Mouse (Mus musculus): ENCODE measurements at regions not wholly inside any gene's neighbourhood (a gene's known extent, or its start where the extent isn't known, plus 50 kb on each side); places are given as distances from the start of the nearest gene placed in this dataset.
"Not testable (repeated sequence)": the region's sequence is repeated elsewhere in the genome, so short reads cannot be mapped to it uniquely, and the experiment has no call there.

- Histone ChIP-seq H3K27ac (no peak overlapping the region), H3K27me3 (ENCODE audit: low read depth, poor library complexity, severe bottlenecking) (no peaks in the 10 kb centered on the region), H3K9me3 (replicated peaks) (no peaks in the 10 kb centered on the region), H3K4me1 (no peaks in the 10 kb centered on the region), H3K4me3 (no peak overlapping the region), H3K36me3 (no peaks in the 10 kb centered on the region)
- DNase-seq (ENCODE audit: low spot score): no peak
- 88% methylated on average over 6 of the region's 6 CpGs for WGBS
Observed at GRCm38 (mm10) chr1:42599238-42599637, 96.3 kb upstream of the Pou3f3 start.

- DNase-seq (ENCODE audit: low spot score): no peak
- no peaks in the 10 kb centered on the region for H3K36me3 ChIP-seq
- no peaks in the 10 kb centered on the region for H3K9me3 ChIP-seq (replicated peaks)
- 83% methylated on average over 7 of the region's 7 CpGs for WGBS
- no peak overlapping the region for H3K27ac ChIP-seq
- no peak overlapping the region for H3K4me3 ChIP-seq
- H3K27me3 ChIP-seq (ENCODE audit: low read depth, poor library complexity, severe bottlenecking): no peaks in the 10 kb centered on the region
- H3K4me1 ChIP-seq: no peaks in the 10 kb centered on the region
Observed at GRCm38 (mm10) chr1:42606251-42606650, 89.3 kb upstream of the Pou3f3 start.

- not testable (repeated sequence) for H3K4me3 ChIP-seq; H3K27me3 ChIP-seq (ENCODE audit: low read depth, poor library complexity, severe bottlenecking); DNase-seq (ENCODE audit: low spot score); H3K9me3 ChIP-seq (replicated peaks); H3K4me1 ChIP-seq; H3K36me3 ChIP-seq; H3K27ac ChIP-seq
- 84% methylated on average over 4 of the region's 4 CpGs for whole genome bisulfite sequencing
Observed at GRCm38 (mm10) chr1:42607466-42608043, 88.0 kb upstream of the Pou3f3 start.

GRCm38 (mm10) chr1:42623766-42624165 lies 71.8 kb upstream of the Pou3f3 start:
- Histone ChIP-seq H3K27me3 (ENCODE audit: low read depth, poor library complexity, severe bottlenecking) (no peaks in the 10 kb centered on the region), H3K9me3 (replicated peaks) (no peaks in the 10 kb centered on the region), H3K27ac (no peak overlapping the region), H3K4me3 (no peak overlapping the region), H3K4me1 (no peaks in the 10 kb centered on the region), H3K36me3 (no peaks in the 10 kb centered on the region)
- no peak for DNase-seq (ENCODE audit: low spot score)
- 83% methylated on average over 6 of the region's 6 CpGs for WGBS

DNA sequence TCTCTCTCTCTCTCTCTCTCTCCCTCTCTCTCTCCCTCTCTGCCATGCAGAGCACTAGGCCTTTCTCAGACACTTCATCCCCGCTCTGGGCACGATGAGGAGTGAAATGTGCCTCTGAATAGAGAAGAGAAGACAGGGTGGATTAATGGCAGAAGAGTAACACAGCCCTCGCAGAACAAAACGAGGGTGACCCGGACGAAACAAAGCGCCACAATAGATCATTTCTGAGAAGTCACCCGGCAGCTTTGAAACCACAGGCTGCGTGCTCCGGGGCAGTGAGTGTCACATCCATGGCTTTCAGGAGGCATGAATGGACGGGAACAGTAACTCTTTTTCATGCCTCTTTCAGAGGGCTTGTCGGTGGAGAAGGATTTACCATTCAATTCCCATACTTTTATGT lies 66.8 kb upstream of the Pou3f3 start:
- Histone ChIP-seq H3K27me3 (ENCODE audit: low read depth, poor library complexity, severe bottlenecking) (no peaks in the 10 kb centered on the region), H3K4me1 (peaks cover 9% of the 10 kb centered on the region), H3K4me3 (no peak overlapping the region), H3K36me3 (no peaks in the 10 kb centered on the region), H3K9me3 (replicated peaks) (no peaks in the 10 kb centered on the region), H3K27ac (no peak overlapping the region)
- WGBS: 40% methylated on average over 12 of the region's 12 CpGs
- DNase-seq (ENCODE audit: low spot score): no peak

GRCm38 (mm10) chr1:42629465-42630261 lies 65.9 kb upstream of the Pou3f3 start:
- WGBS: 47% methylated on average over 14 of the region's 14 CpGs

GRCm38 (mm10) chr1:42632286-42632685 lies 63.3 kb upstream of the Pou3f3 start:
- Histone ChIP-seq H3K4me3 (no peak overlapping the region), H3K36me3 (no peaks in the 10 kb centered on the region), H3K4me1 (peaks cover 9% of the 10 kb centered on the region), H3K27ac (no peak overlapping the region), H3K27me3 (ENCODE audit: low read depth, poor library complexity, severe bottlenecking) (no peaks in the 10 kb centered on the region), H3K9me3 (replicated peaks) (no peaks in the 10 kb centered on the region)
- no peak for DNase-seq (ENCODE audit: low spot score)

More at GRCm38 (mm10) chr1:42629465-42630261, 65.9 kb upstream of the Pou3f3 start:
- Histone ChIP-seq H3K4me1 (peaks cover 9% of the 10 kb centered on the region), H3K27ac (no peak overlapping the region; the same call in 1 of the 2 replicates), H3K4me3 (no peak overlapping the region), H3K9me3 (replicated peaks) (no peaks in the 10 kb centered on the region), H3K27me3 (ENCODE audit: low read depth, poor library complexity, severe bottlenecking) (no peaks in the 10 kb centered on the region), H3K36me3 (no peaks in the 10 kb centered on the region)
- peak; percentile 33 for DNase-seq (ENCODE audit: low spot score)

GRCm38 (mm10) chr1:42636558-42636957 lies 59.0 kb upstream of the Pou3f3 start:
- Histone ChIP-seq H3K27me3 (ENCODE audit: low read depth, poor library complexity, severe bottlenecking) (no peaks in the 10 kb centered on the region), H3K36me3 (no peaks in the 10 kb centered on the region), H3K4me1 (no peaks in the 10 kb centered on the region), H3K9me3 (replicated peaks) (no peaks in the 10 kb centered on the region), H3K27ac (no peak overlapping the region), H3K4me3 (no peak overlapping the region)
- DNase-seq (ENCODE audit: low spot score): no peak
- WGBS: 84% methylated on average over 5 of the region's 5 CpGs

Measured in limb, embryonic 10.5 days (tissue).